Mouse (Mus musculus) stomach, postnatal 0 days (tissue): ENCODE measurements around the gene N4bp1.

Experiments used
- CTCF ChIP-seq: IDR thresholded peaks from 2 replicates; pipeline ENCODE4 v1.5.1; 2016; ENCODE audit warnings: antibody characterized with exemption, low read depth, mild to moderate bottlenecking, moderate library complexity
- EP300 ChIP-seq: optimal IDR thresholded peaks from 2 replicates; pipeline ENCODE3; 2016; ENCODE audit warnings: antibody characterized with exemption

GRCm38 (mm10) chr8:86853989-86854373 lies 31.1 kb downstream of the N4bp1 start:
- no peak for TF ChIP-seq CTCF
- TF ChIP-seq EP300: no peak
